Mouse (Mus musculus) liver, embryonic 14.5 days (tissue): Measurements from ENCODE around the gene Asb15. TPM values are rescaled to one million over a fixed set of nuclear protein-coding genes. Genes with fewer than 3 reads are reported as not detected.

ENCODE experiments used
- ATAC-seq: fragments of 200-750 bp; cut with Nextera tagmentation; 2 replicates; pipeline ENCODE4 v1.8.0; 2017; ENCODE audit warnings: moderate number of reproducible peaks, mild to moderate bottlenecking, moderate library complexity; ENCODE audit not compliant: insufficient read depth
- DNase-seq, 3 experiments: peaks; one replicate each; pipeline ENCODE4 v3.0.0-alpha.2; 2012 to 2013; ENCODE audit warnings: low read depth in 3 of 3, low spot score in 3 of 3
- H3K27ac ChIP-seq: fragments of 300-500 bp; sonication (generic); 2 replicates; pipeline ENCODE4 v1.5.1; 2014; ENCODE audit warnings: moderate library complexity, mild to moderate bottlenecking, control low read depth, inconsistent platforms
- H3K27me3 ChIP-seq: fragments of 300-500 bp; sonication (generic); 2 replicates; pipeline ENCODE4 v1.6.1; 2014; ENCODE audit warnings: mild to moderate bottlenecking, low read length, moderate library complexity; ENCODE audit not compliant: control insufficient read depth, insufficient read depth
- H3K36me3 ChIP-seq: fragments of 300-500 bp; sonication (generic); replicated peaks from 2 replicates; pipeline ENCODE4 v1.6.1; 2014; ENCODE audit warnings: low read depth; ENCODE audit not compliant: control insufficient read depth, insufficient read depth
- H3K4me1 ChIP-seq, 2 experiments: fragments of 200-500 bp in 1 of 2; fragments of 300-500 bp in 1 of 2; sonication (generic) in 1 of 2; replicated peaks; 2 replicates each; pipeline ENCODE4 v1.6.1; 2012 to 2014; ENCODE audit warnings: antibody characterized with exemption in 1 of 2, inconsistent platforms in 1 of 2, low read length in 1 of 2; ENCODE audit not compliant: control insufficient read depth in 2 of 2, insufficient read depth in 2 of 2
- H3K4me2 ChIP-seq: fragments of 300-500 bp; sonication (generic); 2 replicates; pipeline ENCODE4 v1.6.1; 2014; ENCODE audit warnings: low read depth, mild to moderate bottlenecking, control low read depth, moderate library complexity
- H3K4me3 ChIP-seq, 2 experiments: fragments of 200-500 bp in 1 of 2; fragments of 300-500 bp in 1 of 2; sonication (generic) in 1 of 2; 2 replicates each; pipeline ENCODE4 v1.5.1; 2012 to 2014; ENCODE audit warnings: low read depth in 2 of 2, low read length in 2 of 2, mild to moderate bottlenecking in 2 of 2, control low read depth in 1 of 2, inconsistent platforms in 1 of 2, moderate library complexity in 1 of 2; ENCODE audit not compliant: insufficient read depth in 1 of 2
- H3K9ac ChIP-seq: fragments of 300-500 bp; sonication (generic); replicated peaks from 2 replicates; pipeline ENCODE4 v1.6.1; 2014; ENCODE audit warnings: mild to moderate bottlenecking, control low read depth, moderate library complexity
- H3K9me3 ChIP-seq: fragments of 300-500 bp; sonication (generic); 2 replicates; pipeline ENCODE4 v1.6.1; 2016; ENCODE audit warnings: low read length, mixed read lengths; ENCODE audit not compliant: control insufficient read depth
- CTCF ChIP-seq: IDR thresholded peaks from 2 replicates; pipeline ENCODE4 v1.5.1; 2016; ENCODE audit warnings: antibody characterized with exemption, low read depth, control low read depth
- EP300 ChIP-seq: IDR thresholded peaks from 2 replicates; pipeline ENCODE4 v1.6.1; 2016; ENCODE audit warnings: antibody characterized with exemption, low read depth
- WGBS: fragments of 180-500 bp; shearing (Covaris S2); extraction: QIAGEN DNeasy Blood & Tissue Kit; methylation state at CpG from one replicate; pipeline ENCODE4 v1.1.7; 2014; ENCODE audit not compliant: insufficient replicate concordance; 5-methylcytosine and 5-hydroxymethylcytosine counted together
- polyA plus RNA-seq, 2 experiments: library from polyadenylated mRNA; depleted of rRNA in 1 of 2; stranded (reverse) in 1 of 2; unstranded in 1 of 2; fragments of >200 nt; fragmentation: Nextera tagmentation in 1 of 2; extraction: Ambion mirVana in 1 of 2; gene quantifications; 2 replicates each; pipeline versions ENCODE4 v1.2.1 to v1.2.3; 2012 to 2014

Asb15 gene
- polyA plus RNA-seq, 2 experiments = 0.01 TPM; not detected in 1

DNA sequence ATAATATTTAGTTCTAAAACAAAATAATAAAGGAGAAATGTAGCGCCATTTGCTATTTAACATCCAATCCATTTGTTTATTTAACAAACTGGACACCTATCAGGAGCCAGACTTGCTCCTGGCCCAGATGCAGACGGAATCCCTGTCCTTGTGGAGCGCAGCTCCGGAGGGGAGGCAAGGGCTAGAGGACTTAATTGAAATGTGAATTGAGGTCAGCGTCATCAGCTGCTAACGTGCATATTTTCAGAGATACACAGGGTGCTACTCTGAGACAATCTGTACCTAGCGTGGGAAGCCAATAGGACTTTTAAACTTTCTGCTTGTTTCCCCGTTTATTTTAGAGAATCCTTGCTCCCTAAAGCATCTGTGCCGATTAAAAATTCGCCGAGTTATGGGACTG, 42.3 kb downstream of the Asb15 start:
- no peak for TF ChIP-seq CTCF
- TF ChIP-seq EP300 = no peak
- Histone ChIP-seq H3K27ac (no peak overlapping the region), H3K4me3 (no peak overlapping the region), H3K9ac (no peak overlapping the region), H3K36me3 (no peaks in the 10 kb centered on the region), H3K4me1 (no peaks in the 10 kb centered on the region), H3K4me2 (no peak overlapping the region), H3K27me3 (no peaks in the 10 kb centered on the region), H3K9me3 (no peaks in the 10 kb centered on the region)
- WGBS = 74% methylated on average over 11 of the region's 11 CpGs
- ATAC-seq (no peak), DNase-seq (no peak)

DNA sequence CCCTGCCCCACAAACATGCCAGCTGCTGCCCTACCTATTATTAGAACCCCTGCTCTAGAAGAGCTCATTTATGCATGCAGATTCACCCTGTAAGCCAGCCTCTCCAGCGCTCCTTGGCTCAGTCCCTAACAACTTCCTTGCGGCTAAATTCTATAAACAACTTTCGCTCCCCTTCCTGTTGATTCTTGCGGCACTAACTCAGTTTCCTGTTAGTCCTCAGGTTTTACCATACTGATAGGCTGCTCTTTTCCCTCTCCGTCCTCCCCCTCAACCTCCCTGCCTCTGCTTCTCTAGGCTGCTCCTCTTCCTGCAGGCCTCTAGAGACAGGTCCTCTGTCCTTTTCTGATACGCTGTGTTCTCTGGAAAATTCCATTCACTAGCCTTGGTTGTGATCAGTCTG, 43.2 kb downstream of the Asb15 start:
- no peaks in the 10 kb centered on the region for H3K9me3 ChIP-seq
- H3K4me3 ChIP-seq = no peak overlapping the region
- H3K4me1 ChIP-seq = no peaks in the 10 kb centered on the region
- TF ChIP-seq CTCF = no peak
- TF ChIP-seq EP300 = no peak
- 29% methylated on average over 6 of the region's 6 CpGs for WGBS
- H3K36me3 ChIP-seq = no peaks in the 10 kb centered on the region
- no peaks in the 10 kb centered on the region for H3K27me3 ChIP-seq
- no peak overlapping the region for H3K27ac ChIP-seq
- H3K4me2 ChIP-seq = no peak overlapping the region
- ATAC-seq (peak; percentile 43; the same call in 1 of the 2 replicates), DNase-seq (no peak)
- no peak overlapping the region for H3K9ac ChIP-seq

GRCm38 (mm10) chr6:24572431-24572830, 44.5 kb downstream of the Asb15 start:
- H3K36me3 ChIP-seq = no peaks in the 10 kb centered on the region
- no peaks in the 10 kb centered on the region for H3K27me3 ChIP-seq
- no peak for TF ChIP-seq CTCF
- no peak for TF ChIP-seq EP300
- 78% methylated on average over 14 of the region's 14 CpGs for WGBS
- no peaks in the 10 kb centered on the region for H3K4me1 ChIP-seq
- no peak overlapping the region for H3K4me3 ChIP-seq
- H3K27ac ChIP-seq = no peak overlapping the region
- no peaks in the 10 kb centered on the region for H3K9me3 ChIP-seq
- H3K4me2 ChIP-seq = no peak overlapping the region
- H3K9ac ChIP-seq = no peak overlapping the region
- no peak for DNase-seq
- ATAC-seq = no peak

GRCm38 (mm10) chr6:24573319-24573718, 45.4 kb downstream of the Asb15 start:
- H3K36me3 ChIP-seq = no peaks in the 10 kb centered on the region
- H3K4me2 ChIP-seq = no peak overlapping the region
- no peaks in the 10 kb centered on the region for H3K4me1 ChIP-seq
- DNase-seq (no peak), ATAC-seq (no peak)
- no peak for TF ChIP-seq CTCF
- no peak for TF ChIP-seq EP300
- no peak overlapping the region for H3K27ac ChIP-seq
- no peak overlapping the region for H3K9ac ChIP-seq
- no peak overlapping the region for H3K4me3 ChIP-seq
- H3K27me3 ChIP-seq = no peaks in the 10 kb centered on the region
- H3K9me3 ChIP-seq = no peaks in the 10 kb centered on the region

DNA sequence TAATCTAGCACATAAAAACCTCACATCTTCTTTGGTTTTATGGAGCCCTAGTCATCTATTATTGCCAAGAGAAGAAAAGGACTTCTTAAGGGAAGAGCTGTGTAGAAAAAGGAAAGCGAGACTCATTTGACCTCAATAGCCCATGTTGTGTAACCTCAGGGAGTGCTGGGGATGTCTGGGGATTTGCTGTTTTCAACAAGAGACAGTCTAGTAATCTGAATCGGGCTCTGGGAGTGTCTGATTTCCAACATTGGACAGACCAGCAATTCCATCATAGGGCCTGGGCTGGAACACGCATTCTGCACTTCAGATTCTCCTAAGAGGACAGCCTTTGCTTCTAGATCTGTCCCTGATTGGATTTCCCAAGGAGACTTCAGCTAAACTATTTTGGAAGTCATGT, 55.5 kb downstream of the Asb15 start:
- no peak overlapping the region for H3K4me2 ChIP-seq
- ATAC-seq (no peak), DNase-seq (no peak)
- H3K36me3 ChIP-seq = no peaks in the 10 kb centered on the region
- no peak overlapping the region for H3K27ac ChIP-seq
- WGBS = 50% methylated on average over 3 of the region's 3 CpGs
- H3K4me1 ChIP-seq = no peaks in the 10 kb centered on the region
- no peak overlapping the region for H3K9ac ChIP-seq
- H3K4me3 ChIP-seq = no peak overlapping the region
- TF ChIP-seq EP300 = no peak
- TF ChIP-seq CTCF = no peak
- H3K27me3 ChIP-seq = no peaks in the 10 kb centered on the region
- H3K9me3 ChIP-seq = no peaks in the 10 kb centered on the region
